Mouse (Mus musculus): ENCODE measurements at regions not wholly inside any gene's neighbourhood (a gene's known extent, or its start where the extent isn't known, plus 50 kb on each side); places are given as distances from the start of the nearest gene placed in this dataset.

- Histone ChIP-seq H3K4me3 (no peak overlapping the region), H3K4me1 (peaks cover 15% of the 10 kb centered on the region), H3K36me3 (replicated peaks) (no peaks in the 10 kb centered on the region), H3K9me3 (no peaks in the 10 kb centered on the region), H3K27me3 (replicated peaks; ENCODE audit: low read depth, poor library complexity, severe bottlenecking) (no peaks in the 10 kb centered on the region), H3K27ac (replicated peaks) (no peak overlapping the region)
- 92% methylated on average over 1 of the region's 1 CpGs for WGBS
- DNase-seq (ENCODE audit: low spot score): no peak
Observed at GRCm38 (mm10) chr11:25158884-25159283, 1051.7 kb downstream of the 5730522E02Rik start.

DNA sequence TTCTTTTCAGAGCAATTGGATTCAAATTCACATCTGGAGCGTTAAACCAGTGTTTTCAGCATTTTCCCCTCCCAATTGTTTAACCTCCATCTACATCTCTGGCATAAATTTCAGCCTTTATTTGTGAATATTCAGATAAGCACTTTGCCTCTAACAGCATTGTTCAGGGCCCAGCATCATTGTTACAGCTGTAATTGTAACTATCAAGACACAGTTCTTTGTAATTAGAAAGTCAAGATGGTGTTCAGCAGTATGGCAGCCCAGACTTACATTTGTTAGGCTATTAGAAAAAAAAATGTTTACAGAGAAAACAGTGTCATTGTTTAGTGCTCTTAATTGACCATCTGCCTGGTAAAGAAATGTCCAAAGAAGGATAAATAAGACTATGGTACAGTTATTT lies 1042.6 kb downstream of the 5730522E02Rik start:
- no peak overlapping the region for H3K27ac ChIP-seq (replicated peaks)
- no peaks in the 10 kb centered on the region for H3K9me3 ChIP-seq
- no peak for DNase-seq (ENCODE audit: low spot score)
- H3K36me3 ChIP-seq (replicated peaks): no peaks in the 10 kb centered on the region
- WGBS: 85% methylated on average over 1 of the region's 1 CpGs
- no peak overlapping the region for H3K4me3 ChIP-seq
- no peaks in the 10 kb centered on the region for H3K27me3 ChIP-seq (replicated peaks; ENCODE audit: low read depth, poor library complexity, severe bottlenecking)
- no peaks in the 10 kb centered on the region for H3K4me1 ChIP-seq

DNA sequence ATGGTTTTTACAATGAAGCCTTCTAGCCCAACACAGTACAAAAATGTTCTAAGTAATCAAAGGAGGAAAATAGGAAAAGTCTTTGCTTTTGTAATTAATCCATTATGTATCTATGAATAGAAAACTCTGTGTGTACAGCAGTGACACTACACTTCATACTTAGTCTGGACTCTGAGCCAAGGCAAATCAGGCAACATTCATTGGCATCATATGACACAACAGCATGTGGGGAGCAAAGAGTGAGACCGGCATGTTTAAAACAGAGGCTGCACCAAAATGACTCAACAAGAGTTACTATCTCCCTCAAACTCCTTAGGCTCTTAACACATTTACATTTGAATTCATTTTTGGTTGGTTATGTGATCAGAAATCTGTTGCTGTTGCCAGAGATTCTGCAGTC lies 1039.5 kb downstream of the 5730522E02Rik start:
- H3K4me1 ChIP-seq: no peaks in the 10 kb centered on the region
- WGBS: 88% methylated on average over 1 of the region's 1 CpGs
- H3K27ac ChIP-seq (replicated peaks): no peak overlapping the region
- no peak overlapping the region for H3K4me3 ChIP-seq
- H3K27me3 ChIP-seq (replicated peaks; ENCODE audit: low read depth, poor library complexity, severe bottlenecking): no peaks in the 10 kb centered on the region
- no peaks in the 10 kb centered on the region for H3K36me3 ChIP-seq (replicated peaks)
- no peak for DNase-seq (ENCODE audit: low spot score)
- H3K9me3 ChIP-seq: no peaks in the 10 kb centered on the region

All from embryonic facial prominence, embryonic 10.5 days (tissue).